Mouse (Mus musculus) brain, adult 2 months (tissue): ENCODE data around the gene Mut.
A peak's percentile ranks its signal among the peaks of the same experiment; 100 is the strongest.

Experiments
- DNase-seq: peaks from one replicate; pipeline ENCODE4 v3.0.0; 2011; ENCODE audit warnings: low read depth, low spot score

The Mut gene

DNA sequence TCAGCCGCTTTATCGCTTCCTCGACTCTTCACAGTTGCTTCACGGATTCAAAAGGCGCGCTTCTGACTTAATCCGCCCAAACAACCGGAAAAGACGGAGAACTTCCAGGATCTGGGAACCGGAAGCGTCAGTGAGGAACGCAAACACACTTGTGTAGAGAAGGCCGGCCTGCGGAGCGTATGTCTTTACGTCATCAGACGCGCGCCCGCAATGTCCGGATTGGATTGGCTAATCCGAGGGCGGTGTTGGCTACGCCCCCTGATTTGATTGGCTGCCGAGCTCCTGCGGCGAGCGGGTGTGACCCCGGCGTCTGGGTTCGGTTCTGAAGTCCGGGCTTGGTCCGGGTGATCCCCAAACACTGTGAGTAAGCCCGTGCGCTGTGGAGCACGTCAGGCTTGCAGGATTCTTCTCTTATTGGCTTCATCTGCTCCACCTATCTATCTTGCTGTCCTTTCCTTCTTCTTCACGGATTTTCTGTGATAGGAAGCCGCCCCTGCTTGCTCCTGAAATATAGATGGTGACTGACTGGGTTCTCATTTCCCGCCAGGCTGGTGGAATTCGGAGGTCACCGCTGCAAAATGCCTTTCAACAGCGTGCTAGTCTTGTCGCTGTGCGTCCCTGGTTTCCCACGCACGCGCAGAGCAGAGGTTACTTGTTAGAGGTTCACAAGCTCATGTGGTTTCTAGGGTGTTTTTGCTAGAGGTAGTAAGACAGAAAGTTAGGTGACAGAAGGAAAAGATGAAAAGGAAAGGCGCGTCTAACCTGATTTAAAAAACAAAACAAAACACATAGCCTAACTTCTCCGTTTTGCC is at the start of gene Mut, which contains the start of gene Cenpq:
Gene Mut (plus strand): TSS at position 266 of the 812 bp plus-strand sequence.
Gene Cenpq (minus strand): TSS at position 628 of the 812 bp plus-strand sequence.
- peak; percentile 100 for DNase-seq

DNA sequence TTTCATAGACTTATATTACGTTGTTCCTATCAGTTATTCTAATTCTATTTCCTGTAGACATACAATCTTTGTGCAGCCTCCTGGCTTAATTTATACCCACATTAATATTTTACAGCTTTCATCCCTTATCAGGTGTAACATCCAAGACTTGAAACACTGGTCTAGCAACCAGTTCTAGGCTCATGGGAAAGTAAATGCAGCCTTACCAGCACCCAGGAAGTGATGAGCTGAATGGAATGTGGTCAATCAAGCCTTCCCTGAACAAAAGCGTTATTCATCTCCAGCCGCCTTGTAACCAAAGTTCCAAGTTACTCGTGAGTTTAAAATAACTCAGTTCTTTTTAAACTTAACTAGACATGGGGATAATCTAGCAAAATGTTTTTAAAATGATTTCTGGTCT is 49.3 kb upstream of the Mut start:
- no peak for DNase-seq

DNA sequence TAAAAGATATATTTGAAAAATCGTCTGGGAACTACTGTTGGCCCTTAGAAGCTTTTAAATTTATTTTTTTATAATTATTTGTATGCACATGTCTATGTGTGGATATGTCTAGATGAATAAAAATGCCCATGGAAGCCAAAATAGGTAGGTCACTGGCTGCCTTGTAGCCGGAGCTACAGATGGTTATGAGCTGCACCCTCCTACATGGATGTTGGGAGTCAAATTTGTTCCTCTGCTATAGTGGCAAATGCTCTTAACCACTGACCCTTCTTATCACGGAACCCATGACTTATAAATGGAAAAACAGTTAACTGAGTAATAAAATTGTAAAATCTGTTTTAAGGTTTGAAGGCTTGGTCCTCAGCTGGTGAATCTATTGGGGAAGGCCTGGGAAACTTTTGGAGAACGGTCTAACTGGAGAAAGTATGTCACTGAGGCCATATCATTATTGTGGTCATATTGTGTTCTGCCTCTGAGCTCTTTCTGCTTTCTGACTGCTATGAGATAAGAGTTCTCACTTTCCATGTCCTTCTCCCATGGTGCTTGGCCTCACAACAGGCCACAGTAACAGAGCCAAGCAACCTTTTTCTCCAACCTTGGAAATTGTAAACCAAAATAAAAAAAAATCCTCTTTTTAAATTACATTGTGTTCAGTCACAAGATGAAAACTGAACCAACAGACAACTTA is 46.5 kb upstream of the Mut start:
- no peak for DNase-seq

GRCm38 (mm10) chr17:40896863-40897262 is 37.6 kb upstream of the Mut start:
- peak; percentile 28 for DNase-seq

GRCm38 (mm10) chr17:40899783-40900363 is 34.6 kb upstream of the Mut start:
- no peak for DNase-seq

GRCm38 (mm10) chr17:40903345-40903744 is 31.1 kb upstream of the Mut start:
- DNase-seq = no peak

GRCm38 (mm10) chr17:40904056-40904597 is 30.4 kb upstream of the Mut start:
- no peak for DNase-seq

DNA sequence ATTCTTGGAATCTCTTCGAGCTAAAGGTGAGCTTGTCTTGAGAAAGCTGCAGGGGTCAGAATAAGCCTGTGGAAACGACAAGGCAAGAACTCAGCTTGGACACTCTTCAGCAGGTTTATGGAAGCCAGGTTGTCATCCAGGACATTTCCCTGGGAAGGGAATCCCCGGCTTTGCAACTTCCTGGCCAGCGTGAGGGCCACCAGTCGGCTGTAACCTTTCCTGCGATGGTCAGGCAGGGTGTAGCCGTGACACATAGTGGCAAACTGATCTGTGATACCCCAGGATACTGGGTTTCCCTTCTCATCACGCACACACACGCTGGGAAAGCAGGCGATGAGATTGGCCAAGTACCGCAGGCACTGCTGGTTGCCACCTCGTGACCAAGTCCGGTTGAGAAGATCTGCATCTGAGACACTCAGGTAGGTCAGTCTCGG is 29.7 kb upstream of the Mut start:
- peak; percentile 51 for DNase-seq

- DNase-seq = no peak
Measured at GRCm38 (mm10) chr17:40914250-40914649, 20.2 kb upstream of the Mut start, which contains the start of gene Glyatl3. Glyatl3 (minus strand) TSS chr17:40914350.

DNA sequence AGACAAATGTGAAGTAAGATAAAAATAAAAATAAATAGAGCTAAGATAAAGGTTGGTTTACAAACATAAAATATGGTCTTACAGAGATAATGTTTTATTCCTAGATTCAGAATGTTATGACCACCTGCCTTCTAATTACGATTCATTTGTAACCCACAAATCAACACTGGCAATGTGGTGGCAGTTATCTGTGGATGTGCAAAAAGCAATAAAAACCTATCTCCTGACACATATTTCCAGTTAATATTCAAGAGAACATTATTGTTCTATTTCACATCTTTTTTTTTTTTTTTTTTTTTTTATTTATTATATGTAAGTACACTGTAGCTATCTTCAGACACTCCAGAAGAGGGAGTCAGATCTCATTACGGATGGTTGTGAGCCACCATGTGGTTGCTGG is 19.0 kb upstream of the Mut start:
- DNase-seq = no peak

- no peak for DNase-seq
Measured at GRCm38 (mm10) chr17:40933985-40934384, 500 bp upstream of the Mut start.

DNA sequence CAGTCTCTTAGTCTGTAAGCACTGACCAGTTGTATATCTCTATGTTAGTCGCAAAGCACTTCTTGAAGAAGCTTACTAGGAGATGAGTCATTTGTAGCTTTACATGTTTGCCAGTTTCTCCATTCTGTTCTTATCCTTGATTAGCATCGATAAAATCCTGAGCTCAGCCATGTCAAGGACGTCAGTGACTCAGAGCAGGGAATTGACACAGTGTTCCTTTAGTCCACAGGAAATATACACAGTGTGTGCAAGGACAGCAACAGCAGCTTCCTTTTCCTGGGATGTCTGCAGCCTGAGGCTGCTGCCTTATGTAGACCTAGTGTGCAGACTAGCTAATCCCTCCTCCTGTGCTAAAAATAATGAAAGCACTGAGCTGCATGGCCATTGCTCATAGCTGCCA is 14.0 kb downstream of the Mut start:
- peak; percentile 6 for DNase-seq

- peak; percentile 23 for DNase-seq
Measured at GRCm38 (mm10) chr17:40977914-40978313, 43.4 kb downstream of the Mut start.

GRCm38 (mm10) chr17:40992102-40992501 is 57.6 kb downstream of the Mut start:
- DNase-seq = no peak
